Mouse (Mus musculus) lung, postnatal 0 days (tissue): Measurements from ENCODE around the gene Ovca2. TPM values are rescaled to one million over a fixed set of nuclear protein-coding genes. Genes with fewer than 3 reads are reported as not detected.

Source experiments
- ATAC-seq: fragments of 200-750 bp; cut with Nextera tagmentation; 2 replicates; pipeline ENCODE4 v1.8.0; 2017; ENCODE audit warnings: moderate library complexity
- DNase-seq: peaks from one replicate; pipeline ENCODE4 v3.0.0-alpha.2; 2016; ENCODE audit warnings: low spot score
- H3K27ac ChIP-seq: fragments of 300-500 bp; sonication (generic); 2 replicates; pipeline ENCODE4 v1.5.1; 2014; ENCODE audit warnings: antibody characterized with exemption, mild to moderate bottlenecking, low read length, mixed read lengths
- H3K27me3 ChIP-seq: fragments of 300-500 bp; sonication (generic); replicated peaks from 2 replicates; pipeline ENCODE4 v1.6.1; 2014; ENCODE audit warnings: low read length, mixed read lengths; ENCODE audit not compliant: insufficient read depth
- H3K36me3 ChIP-seq: fragments of 300-500 bp; sonication (generic); 2 replicates; pipeline ENCODE4 v1.6.1; 2014; ENCODE audit warnings: low read length, mixed read lengths; ENCODE audit not compliant: insufficient read depth
- H3K4me1 ChIP-seq: fragments of 300-500 bp; sonication (generic); 2 replicates; pipeline ENCODE4 v1.6.1; 2014; ENCODE audit warnings: antibody characterized with exemption, low read depth, low read length, mixed read lengths; ENCODE audit not compliant: insufficient read depth
- H3K4me2 ChIP-seq: fragments of 300-500 bp; sonication (generic); replicated peaks from 2 replicates; pipeline ENCODE4 v1.6.1; 2014; ENCODE audit warnings: low read depth, mild to moderate bottlenecking, low read length, moderate library complexity, mixed read lengths
- H3K4me3 ChIP-seq: fragments of 300-500 bp; sonication (generic); 2 replicates; pipeline ENCODE4 v1.5.1; 2014; ENCODE audit warnings: low read depth, low read length
- H3K9ac ChIP-seq: fragments of 300-500 bp; sonication (generic); replicated peaks from 2 replicates; pipeline ENCODE4 v1.6.1; 2014; ENCODE audit warnings: low read depth, mild to moderate bottlenecking
- H3K9me3 ChIP-seq: fragments of 300-500 bp; sonication (generic); 2 replicates; pipeline ENCODE4 v1.6.1; 2016; ENCODE audit warnings: low read length, mixed read lengths
- CTCF ChIP-seq: IDR thresholded peaks from 2 replicates; pipeline ENCODE4 v1.5.1; 2016; ENCODE audit warnings: antibody characterized with exemption, mild to moderate bottlenecking
- EP300 ChIP-seq: IDR thresholded peaks from 2 replicates; pipeline ENCODE4 v1.6.1; 2016; ENCODE audit warnings: antibody characterized with exemption, mild to moderate bottlenecking, control low read depth
- WGBS: fragments of 180-500 bp; shearing (Covaris S2); extraction: QIAGEN DNeasy Blood & Tissue Kit; methylation state at CpG from one replicate; pipeline ENCODE4 v1.1.7; 2014; 5-methylcytosine and 5-hydroxymethylcytosine counted together
- polyA plus RNA-seq: library from polyadenylated mRNA; unstranded; fragments of >200 nt; fragmentation: Nextera tagmentation; extraction: Ambion mirVana; gene quantifications from 2 replicates; pipeline ENCODE4 v1.2.1, GENCODE M21; 2015

Ovca2 gene
- polyA plus RNA-seq: 19.7 and 22.0 TPM in 2 replicates

GRCm38 (mm10) chr11:75178672-75179208 is at the start of gene Ovca2:
Gene Ovca2 (minus strand): TSS chr11:75178835.
- Histone ChIP-seq H3K9me3 (no peaks in the 10 kb centered on the region), H3K9ac (peak within 1 kb of the TSS; percentile 67), H3K27me3 (no peaks in the 10 kb centered on the region), H3K4me1 (peaks cover 9% of the 10 kb centered on the region), H3K36me3 (no peaks in the 10 kb centered on the region), H3K4me2 (peak within 1 kb of the TSS; percentile 76), H3K4me3 (peak within 1 kb of the TSS; percentile 56), H3K27ac (peak within 1 kb of the TSS; percentile 78)
- TF ChIP-seq CTCF (peak; percentile 94), EP300 (no peak)
- 0% methylated on average over 33 of the region's 33 CpGs for WGBS
- DNase-seq (peak; percentile 96), ATAC-seq (peak; percentile 98)

- WGBS: 50% methylated on average over 3 of the region's 3 CpGs
- no peak overlapping the region for H3K4me2 ChIP-seq
- ATAC-seq (no peak), DNase-seq (no peak)
- H3K9ac ChIP-seq: no peak overlapping the region
- no peak overlapping the region for H3K4me3 ChIP-seq
- no peak overlapping the region for H3K27ac ChIP-seq
- no peaks in the 10 kb centered on the region for H3K36me3 ChIP-seq
- no peaks in the 10 kb centered on the region for H3K4me1 ChIP-seq
- TF ChIP-seq CTCF (no peak), EP300 (no peak)
- H3K27me3 ChIP-seq: no peaks in the 10 kb centered on the region
- no peaks in the 10 kb centered on the region for H3K9me3 ChIP-seq
These were observed 49.0 kb upstream of the Ovca2 start for GRCm38 (mm10) chr11:75227632-75228031.

DNA sequence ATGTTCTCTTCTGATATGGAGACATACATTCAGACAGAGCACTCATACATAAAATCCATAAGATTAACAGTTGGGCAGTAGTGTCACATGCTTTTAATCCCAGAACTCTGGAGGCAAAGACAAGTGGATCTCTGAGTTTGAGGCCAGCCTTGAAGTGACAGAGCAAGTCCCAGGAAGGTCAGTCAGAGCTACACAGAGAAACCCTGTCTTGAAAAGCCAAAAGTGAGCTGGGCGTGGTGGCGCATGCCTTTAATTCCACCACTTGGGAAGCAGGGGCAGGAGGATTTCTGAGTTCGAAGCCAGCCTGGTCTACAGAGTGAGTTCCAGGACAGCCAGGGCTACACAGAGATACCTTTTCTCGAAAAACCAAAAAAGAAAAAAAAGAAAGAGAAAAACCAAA is 46.2 kb upstream of the Ovca2 start:
- Histone ChIP-seq H3K36me3 (no peaks in the 10 kb centered on the region), H3K4me3 (no peak overlapping the region), H3K9me3 (no peaks in the 10 kb centered on the region), H3K27ac (no peak overlapping the region), H3K4me1 (no peaks in the 10 kb centered on the region), H3K27me3 (no peaks in the 10 kb centered on the region), H3K9ac (no peak overlapping the region), H3K4me2 (no peak overlapping the region)
- WGBS: 86% methylated on average over 4 of the region's 4 CpGs
- ATAC-seq (no peak), DNase-seq (no peak)
- TF ChIP-seq EP300: no peak
- TF ChIP-seq CTCF: no peak

DNA sequence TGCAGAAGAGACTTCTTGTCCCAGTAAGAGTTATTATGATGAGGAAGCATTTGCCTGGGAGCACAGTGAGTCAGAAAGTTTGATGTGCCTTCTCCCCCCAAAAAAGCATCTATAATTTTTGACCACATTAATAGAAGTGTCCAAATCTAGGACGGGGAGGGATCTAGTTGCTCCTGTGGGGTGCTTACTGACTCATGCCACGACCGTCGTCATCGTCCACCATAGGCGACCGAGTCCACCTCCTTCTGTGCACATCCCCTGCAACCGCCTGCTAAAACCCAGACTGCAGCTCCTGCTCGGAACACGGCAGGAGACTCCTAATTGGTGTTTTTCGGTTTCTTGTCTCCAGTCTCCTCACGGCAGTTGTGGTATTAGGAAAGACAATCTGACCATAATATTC is 45.4 kb upstream of the Ovca2 start:
- Histone ChIP-seq H3K9ac (no peak overlapping the region), H3K4me1 (no peaks in the 10 kb centered on the region), H3K27me3 (no peaks in the 10 kb centered on the region), H3K27ac (no peak overlapping the region), H3K4me3 (no peak overlapping the region), H3K4me2 (no peak overlapping the region), H3K36me3 (no peaks in the 10 kb centered on the region), H3K9me3 (no peaks in the 10 kb centered on the region)
- DNase-seq (no peak), ATAC-seq (no peak)
- TF ChIP-seq CTCF (no peak), EP300 (no peak)
- WGBS: 87% methylated on average over 12 of the region's 12 CpGs

DNA sequence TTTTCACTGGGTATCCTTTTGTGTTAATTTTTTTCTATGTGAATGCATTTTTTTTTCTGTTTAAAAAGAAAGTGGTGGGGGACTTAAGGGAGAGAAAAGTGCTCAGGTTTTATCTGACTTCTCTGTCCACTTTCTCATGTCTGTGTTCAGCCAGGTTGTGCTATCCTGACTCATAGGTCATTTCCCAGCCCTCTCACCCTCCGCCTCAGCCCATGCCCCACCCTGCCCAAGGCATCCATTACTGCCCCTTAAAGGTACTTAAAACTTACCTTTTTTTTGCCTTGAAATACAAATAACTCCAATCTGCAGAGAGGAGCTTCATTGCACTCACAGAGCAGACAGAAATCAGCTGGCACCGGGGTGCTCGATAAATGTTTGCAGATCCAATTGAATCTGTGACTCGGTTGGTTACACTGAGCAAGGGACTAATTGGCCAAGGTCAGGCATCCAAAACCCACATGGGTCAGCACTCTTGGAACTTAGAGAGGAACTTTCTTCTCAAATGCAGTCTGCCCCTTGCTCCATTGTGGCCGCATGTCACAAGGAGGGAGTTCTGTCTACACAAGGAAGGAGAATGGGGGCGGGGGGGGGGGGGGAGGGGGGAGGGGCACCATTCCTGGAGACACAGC is 42.0 kb upstream of the Ovca2 start:
- Histone ChIP-seq H3K27me3 (no peaks in the 10 kb centered on the region), H3K4me1 (no peaks in the 10 kb centered on the region), H3K36me3 (no peaks in the 10 kb centered on the region), H3K4me2 (no peak overlapping the region), H3K27ac (no peak overlapping the region), H3K9ac (no peak overlapping the region), H3K9me3 (no peaks in the 10 kb centered on the region), H3K4me3 (no peak overlapping the region)
- TF ChIP-seq CTCF (no peak), EP300 (no peak)
- DNase-seq (peak; percentile 28), ATAC-seq (peak; percentile 74)
- WGBS: 37% methylated on average over 4 of the region's 6 CpGs

DNA sequence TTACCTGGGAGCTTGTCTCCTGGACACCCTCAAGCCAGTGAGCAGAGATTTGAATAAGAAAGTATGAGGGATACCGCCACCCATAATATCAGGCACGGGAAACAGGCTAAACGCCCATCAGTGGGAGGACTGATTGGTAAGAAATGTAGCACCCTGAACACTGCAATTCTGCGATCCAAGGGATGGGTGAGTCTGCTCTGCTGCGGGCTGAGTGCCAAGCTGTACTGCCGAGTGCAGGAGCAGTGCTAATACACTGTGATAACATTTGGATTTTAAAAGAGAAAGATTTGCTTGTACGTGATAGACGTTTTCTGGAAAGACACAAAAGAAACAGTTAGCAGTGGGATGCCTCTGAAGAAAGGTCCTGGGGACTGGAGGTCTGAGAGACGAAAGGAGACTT is 41.5 kb upstream of the Ovca2 start:
- TF ChIP-seq EP300 (no peak), CTCF (no peak)
- ATAC-seq: peak; percentile 30; the same call in 1 of the 2 replicates

More for the DNA sequence above, 41.5 kb upstream of the Ovca2 start:
- Histone ChIP-seq H3K27ac (no peak overlapping the region), H3K27me3 (no peaks in the 10 kb centered on the region), H3K4me2 (no peak overlapping the region), H3K9me3 (no peaks in the 10 kb centered on the region), H3K9ac (no peak overlapping the region), H3K4me1 (no peaks in the 10 kb centered on the region), H3K36me3 (no peaks in the 10 kb centered on the region), H3K4me3 (no peak overlapping the region)
- no peak for DNase-seq
- 35% methylated on average over 9 of the region's 9 CpGs for WGBS
